Mouse (Mus musculus): ENCODE measurements at regions not wholly inside any gene's neighbourhood (a gene's known extent, or its start where the extent isn't known, plus 50 kb on each side); places are given as distances from the start of the nearest gene placed in this dataset.

GRCm38 (mm10) chr9:91586635-91587034 lies 221.0 kb upstream of the Zic1 start:
- TF ChIP-seq CTCF (IDR thresholded peaks at IDR 0.05; ENCODE audit: borderline replicate concordance, insufficient read depth, low read depth, low read length): no peak
- no peak for TF ChIP-seq POLR2A (IDR thresholded peaks at IDR 0.05; ENCODE audit: borderline replicate concordance, insufficient read depth, low read length)
